Mouse (Mus musculus): ENCODE measurements around the gene Nelfe.
"Not testable (repeated sequence)": the region's sequence is repeated elsewhere in the genome, so short reads cannot be mapped to it uniquely, and the experiment has no call there.

Nelfe gene

GRCm38 (mm10) chr17:34893072-34893824 lies 43.1 kb downstream of the Nelfe start:
- no peak for DNase-seq (ENCODE audit: low spot score in 2 of 2)

GRCm38 (mm10) chr17:34894074-34894597 lies 43.9 kb downstream of the Nelfe start:
- peak; percentile 78 to 89 for DNase-seq (ENCODE audit: low spot score in 2 of 2)

- DNase-seq (ENCODE audit: low spot score in 2 of 2) = no peak
Measured at GRCm38 (mm10) chr17:34894801-34895530, 44.8 kb downstream of the Nelfe start.

GRCm38 (mm10) chr17:34895724-34896123 lies 45.5 kb downstream of the Nelfe start:
- no peak for DNase-seq (ENCODE audit: low spot score in 2 of 2)

- DNase-seq (ENCODE audit: low spot score in 2 of 2) = no peak
Measured at GRCm38 (mm10) chr17:34896366-34896765, 46.2 kb downstream of the Nelfe start.

- DNase-seq (ENCODE audit: low spot score in 2 of 2) = no peak
Measured at GRCm38 (mm10) chr17:34897373-34898159, 47.4 kb downstream of the Nelfe start.

- peak; percentile 66 to 70 for DNase-seq (ENCODE audit: low spot score in 2 of 2)
Measured at GRCm38 (mm10) chr17:34898160-34898586, 48.0 kb downstream of the Nelfe start, which contains the start of the genes C2 and Ehmt2. Gene C2, minus strand, starts transcription at chr17:34898265. Gene Ehmt2, plus strand, starts transcription at chr17:34898469.

GRCm38 (mm10) chr17:34898706-34899052 lies 48.5 kb downstream of the Nelfe start:
- DNase-seq (ENCODE audit: low spot score in 2 of 2) = no peak

- DNase-seq (ENCODE audit: low spot score in 2 of 2) = peak in 1 of 2 experiments; percentile 18
Measured at GRCm38 (mm10) chr17:34899053-34899889, 49.1 kb downstream of the Nelfe start.

- DNase-seq (ENCODE audit: low spot score in 2 of 2) = no peak
Measured at GRCm38 (mm10) chr17:34899890-34900243, 49.7 kb downstream of the Nelfe start.

GRCm38 (mm10) chr17:34900826-34901225 lies 50.6 kb downstream of the Nelfe start:
- not testable (repeated sequence) for DNase-seq (ENCODE audit: low spot score in 2 of 2)

GRCm38 (mm10) chr17:34901948-34902347 lies 51.8 kb downstream of the Nelfe start:
- not testable (repeated sequence) for DNase-seq (ENCODE audit: low spot score in 2 of 2)

- DNase-seq (ENCODE audit: low spot score in 2 of 2) = no peak
Measured at GRCm38 (mm10) chr17:34902895-34903294, 52.7 kb downstream of the Nelfe start.
